Mouse (Mus musculus) heart, embryonic 13.5 days (tissue): ENCODE data around the gene Gm42688. TPM values are rescaled to one million over a fixed set of nuclear protein-coding genes. Genes with fewer than 3 reads are reported as not detected.
A peak's percentile ranks its signal among the peaks of the same experiment; 100 is the strongest.

Experiments used
- ATAC-seq: fragments of 200-750 bp; cut with Nextera tagmentation; 2 replicates; pipeline ENCODE4 v1.8.0; 2017; ENCODE audit warnings: moderate TSS enrichment; ENCODE audit not compliant: insufficient number of reproducible peaks, low FRiP score, low TSS enrichment; ENCODE audit errors: extremely low read depth
- H3K27ac ChIP-seq: fragments of 300-500 bp; sonication (generic); replicated peaks from 2 replicates; pipeline ENCODE4 v1.5.1; 2015; ENCODE audit warnings: moderate library complexity, mild to moderate bottlenecking, inconsistent platforms
- H3K27me3 ChIP-seq: fragments of 300-500 bp; sonication (generic); replicated peaks from 2 replicates; pipeline ENCODE4 v1.6.1; 2015; ENCODE audit warnings: mild to moderate bottlenecking, inconsistent platforms
- H3K36me3 ChIP-seq: fragments of 300-500 bp; sonication (generic); 2 replicates; pipeline ENCODE4 v1.6.1; 2015; ENCODE audit warnings: mild to moderate bottlenecking, inconsistent platforms
- H3K4me1 ChIP-seq: fragments of 300-500 bp; sonication (generic); 2 replicates; pipeline ENCODE4 v1.6.1; 2015; ENCODE audit warnings: inconsistent platforms
- H3K4me2 ChIP-seq: fragments of 300-500 bp; sonication (generic); 2 replicates; pipeline ENCODE4 v1.6.1; 2015; ENCODE audit warnings: inconsistent platforms, mild to moderate bottlenecking, moderate library complexity
- H3K4me3 ChIP-seq: fragments of 300-500 bp; sonication (generic); 2 replicates; pipeline ENCODE4 v1.5.1; 2015; ENCODE audit warnings: moderate library complexity, mild to moderate bottlenecking, inconsistent platforms
- H3K9ac ChIP-seq: fragments of 300-500 bp; sonication (generic); 2 replicates; pipeline ENCODE4 v1.6.1; 2015; ENCODE audit warnings: inconsistent platforms, mild to moderate bottlenecking, moderate library complexity
- H3K9me3 ChIP-seq: fragments of 300-500 bp; sonication (generic); 2 replicates; pipeline ENCODE4 v1.6.1; 2016; ENCODE audit warnings: inconsistent platforms
- WGBS: fragments of 180-500 bp; shearing (Covaris S2); methylation state at CpG from one replicate; pipeline ENCODE4 v1.1.7; 2015; ENCODE audit warnings: mixed read lengths; 5-methylcytosine and 5-hydroxymethylcytosine counted together
- polyA plus RNA-seq: library from polyadenylated mRNA; unstranded; fragments of >200 nt; fragmentation: Nextera tagmentation; extraction: Ambion mirVana; gene quantifications from 2 replicates; pipeline ENCODE4 v1.2.1, GENCODE M21; 2015

The Gm42688 gene
- polyA plus RNA-seq, 1 experiment from 2014 or later = 1.6 TPM

- ATAC-seq = no peak
- Histone ChIP-seq H3K4me2 (peak within 1 kb of the TSS; percentile 73), H3K27me3 (peaks cover 98% of the 10 kb centered on the region), H3K9me3 (no peaks in the 10 kb centered on the region), H3K27ac (no peak within 1 kb of the TSS), H3K9ac (peak within 1 kb of the TSS; percentile 66), H3K36me3 (peaks cover 12% of the 10 kb centered on the region), H3K4me3 (peak within 1 kb of the TSS; percentile 48), H3K4me1 (peaks cover 20% of the 10 kb centered on the region)
- WGBS = 2% methylated on average over 33 of the region's 42 CpGs
Measured at GRCm38 (mm10) chr6:83086121-83087035, 15.0 kb upstream of the Gm42688 start, which contains the start of gene Lbx2. TSS of gene Lbx2 (plus strand) at chr6:83086367.

GRCm38 (mm10) chr6:83087205-83087925, 14.1 kb upstream of the Gm42688 start:
- H3K9me3 ChIP-seq = no peaks in the 10 kb centered on the region
- ATAC-seq = no peak
- H3K36me3 ChIP-seq = peaks cover 2% of the 10 kb centered on the region
- H3K9ac ChIP-seq = peak overlapping the region; percentile 66
- peak overlapping the region; percentile 73 for H3K4me2 ChIP-seq
- H3K4me3 ChIP-seq = peak overlapping the region; percentile 48
- H3K4me1 ChIP-seq = peaks cover 23% of the 10 kb centered on the region
- peaks cover 96% of the 10 kb centered on the region for H3K27me3 ChIP-seq
- 1% methylated on average over 47 of the region's 47 CpGs for WGBS
- H3K27ac ChIP-seq = no peak overlapping the region

- Histone ChIP-seq H3K9ac (peak overlapping the region; percentile 66), H3K4me1 (peaks cover 26% of the 10 kb centered on the region), H3K9me3 (no peaks in the 10 kb centered on the region), H3K36me3 (no peaks in the 10 kb centered on the region), H3K27me3 (peaks cover 96% of the 10 kb centered on the region), H3K4me2 (peak overlapping the region; percentile 73), H3K4me3 (peak overlapping the region; percentile 48), H3K27ac (no peak overlapping the region)
- 12% methylated on average over 9 of the region's 9 CpGs for WGBS
- no peak for ATAC-seq
Measured at GRCm38 (mm10) chr6:83087926-83088260, 13.5 kb upstream of the Gm42688 start.

- H3K36me3 ChIP-seq = no peaks in the 10 kb centered on the region
- H3K27ac ChIP-seq = no peak overlapping the region
- no peak overlapping the region for H3K4me3 ChIP-seq
- no peak for ATAC-seq
- H3K4me2 ChIP-seq = no peak overlapping the region
- no peak overlapping the region for H3K9ac ChIP-seq
- H3K4me1 ChIP-seq = peaks cover 10% of the 10 kb centered on the region
- WGBS = 25% methylated on average over 6 of the region's 6 CpGs
- H3K9me3 ChIP-seq = no peaks in the 10 kb centered on the region
- H3K27me3 ChIP-seq = peaks cover 80% of the 10 kb centered on the region
Measured at GRCm38 (mm10) chr6:83092416-83093127, 8.8 kb upstream of the Gm42688 start.

- H3K4me3 ChIP-seq = no peak overlapping the region
- H3K4me2 ChIP-seq = no peak overlapping the region
- H3K4me1 ChIP-seq = peaks cover 10% of the 10 kb centered on the region
- H3K27ac ChIP-seq = no peak overlapping the region
- whole genome bisulfite sequencing = 38% methylated on average over 6 of the region's 6 CpGs
- no peaks in the 10 kb centered on the region for H3K9me3 ChIP-seq
- no peak for ATAC-seq
- no peaks in the 10 kb centered on the region for H3K36me3 ChIP-seq
- peaks cover 70% of the 10 kb centered on the region for H3K27me3 ChIP-seq
- H3K9ac ChIP-seq = no peak overlapping the region
Measured at GRCm38 (mm10) chr6:83095968-83096367, 5.4 kb upstream of the Gm42688 start.

- Histone ChIP-seq H3K9ac (no peak overlapping the region), H3K4me1 (peaks cover 18% of the 10 kb centered on the region), H3K4me2 (no peak overlapping the region), H3K27ac (no peak overlapping the region), H3K4me3 (no peak overlapping the region), H3K27me3 (peaks cover 53% of the 10 kb centered on the region), H3K9me3 (no peaks in the 10 kb centered on the region), H3K36me3 (no peaks in the 10 kb centered on the region)
- WGBS = 75% methylated on average over 2 of the region's 2 CpGs
- no peak for ATAC-seq
Measured at GRCm38 (mm10) chr6:83098411-83098810, 3.0 kb upstream of the Gm42688 start.

- H3K9me3 ChIP-seq = no peaks in the 10 kb centered on the region
- H3K27ac ChIP-seq = peak overlapping the region; percentile 81
- H3K36me3 ChIP-seq = peaks cover 12% of the 10 kb centered on the region
Measured at GRCm38 (mm10) chr6:83101688-83102556, 505 bp downstream of the Gm42688 start.

GRCm38 (mm10) chr6:83103130-83103650, 1.8 kb downstream of the Gm42688 start:
- no peak for ATAC-seq
- peaks cover 17% of the 10 kb centered on the region for H3K36me3 ChIP-seq
- H3K9ac ChIP-seq = peak overlapping the region; percentile 88
- H3K4me1 ChIP-seq = peaks cover 25% of the 10 kb centered on the region
- H3K27me3 ChIP-seq = peaks cover 22% of the 10 kb centered on the region
- no peak overlapping the region for H3K27ac ChIP-seq
- H3K9me3 ChIP-seq = no peaks in the 10 kb centered on the region
- H3K4me2 ChIP-seq = peak overlapping the region; percentile 100
- H3K4me3 ChIP-seq = peak overlapping the region; percentile 77
- 41% methylated on average over 11 of the region's 11 CpGs for WGBS

More at GRCm38 (mm10) chr6:83101688-83102556, 505 bp downstream of the Gm42688 start:
- Histone ChIP-seq H3K4me1 (peaks cover 19% of the 10 kb centered on the region), H3K4me2 (peak overlapping the region; percentile 100), H3K4me3 (peak overlapping the region; percentile 77), H3K27me3 (peaks cover 30% of the 10 kb centered on the region), H3K9ac (peak overlapping the region; percentile 88)
- under 1% methylated on average over 73 of the region's 74 CpGs for WGBS
- ATAC-seq = peak; percentile 66

GRCm38 (mm10) chr6:83104158-83104557, 2.7 kb downstream of the Gm42688 start:
- H3K4me3 ChIP-seq = no peak overlapping the region
- ATAC-seq = no peak
- H3K36me3 ChIP-seq = peaks cover 17% of the 10 kb centered on the region
- H3K9me3 ChIP-seq = no peaks in the 10 kb centered on the region
- WGBS = 81% methylated on average over 4 of the region's 4 CpGs
- no peak overlapping the region for H3K4me2 ChIP-seq
- H3K4me1 ChIP-seq = peaks cover 30% of the 10 kb centered on the region
- H3K27ac ChIP-seq = no peak overlapping the region
- no peak overlapping the region for H3K9ac ChIP-seq
- H3K27me3 ChIP-seq = peaks cover 13% of the 10 kb centered on the region
